Mouse (Mus musculus) heart, postnatal 14 days (tissue): ENCODE measurements around the gene D430042O09Rik. TPM values are rescaled to one million over a fixed set of nuclear protein-coding genes. Genes with fewer than 3 reads are reported as not detected.

Source experiments
- DNase-seq, 2 experiments: peaks; one replicate each; pipeline ENCODE4 v3.0.0; 2021 to 2022
- intact Hi-C: fragments of 180-260 bp; cut with DNase I; formaldehyde crosslinking; loops from one replicate; pipeline ENCODE4 v1.15.1; 2025
- total RNA-seq, 2 experiments: library from RNA; stranded (reverse); gene quantifications; 2 replicates each; pipeline ENCODE4 v1.2.3; 2021

D430042O09Rik gene
- total RNA-seq, 2 experiments from 2014 or later: 11.7 to 15.2 TPM

DNA sequence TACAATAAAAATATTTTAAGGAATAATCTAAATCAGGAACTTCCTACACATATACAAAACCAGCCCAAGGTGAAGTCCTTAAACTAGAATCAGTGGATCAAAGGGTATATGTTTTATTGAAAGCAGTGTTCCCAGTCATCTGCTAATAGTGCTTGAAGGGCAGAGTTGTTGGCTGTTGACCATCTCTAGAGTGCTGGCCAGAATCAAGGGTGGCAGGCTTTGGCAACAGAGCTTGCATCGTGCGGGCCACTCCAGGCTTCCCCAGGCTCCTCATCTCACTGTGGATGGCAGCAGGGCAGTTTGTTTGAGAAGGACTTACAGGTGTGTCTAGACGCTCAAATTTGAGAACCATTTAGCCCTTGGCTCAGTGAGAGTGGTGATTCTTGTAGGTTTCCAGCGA is 26.1 kb downstream of the D430042O09Rik start:
- intact Hi-C loops: no loop called here
- DNase-seq: peak in 1 of 2 experiments; percentile 44

DNA sequence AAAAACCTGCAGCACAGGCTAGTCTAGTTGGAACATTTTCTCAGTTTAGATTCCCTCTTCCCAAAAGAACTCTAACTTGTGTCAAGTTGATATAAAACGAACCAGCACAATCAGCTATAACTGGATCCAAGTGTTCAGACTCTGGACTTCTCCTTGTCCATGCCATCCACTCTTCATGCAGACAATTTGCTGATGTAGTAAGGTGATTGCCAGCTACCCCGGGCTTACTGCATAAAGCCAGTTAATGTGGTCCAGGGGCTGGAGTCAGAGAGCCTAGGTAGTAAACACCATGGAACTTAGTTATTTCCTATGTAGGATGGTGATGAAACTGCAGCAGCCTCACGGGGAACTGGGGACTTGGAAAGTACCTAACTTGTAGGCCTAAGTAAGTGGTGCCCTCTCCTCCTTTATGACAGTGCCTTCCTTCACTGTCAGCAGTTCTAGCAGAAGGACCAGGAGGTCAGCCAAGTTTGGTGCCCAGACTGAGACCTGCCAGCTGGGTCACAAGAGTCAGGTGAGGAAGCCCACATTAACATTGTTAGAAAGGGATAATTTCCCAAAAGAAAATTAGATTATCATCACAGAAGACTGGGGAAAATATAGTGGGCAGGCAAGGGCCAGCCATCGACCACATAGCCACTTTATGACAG is 28.8 kb downstream of the D430042O09Rik start:
- DNase-seq: no peak
- intact Hi-C loops: no loop called here

DNA sequence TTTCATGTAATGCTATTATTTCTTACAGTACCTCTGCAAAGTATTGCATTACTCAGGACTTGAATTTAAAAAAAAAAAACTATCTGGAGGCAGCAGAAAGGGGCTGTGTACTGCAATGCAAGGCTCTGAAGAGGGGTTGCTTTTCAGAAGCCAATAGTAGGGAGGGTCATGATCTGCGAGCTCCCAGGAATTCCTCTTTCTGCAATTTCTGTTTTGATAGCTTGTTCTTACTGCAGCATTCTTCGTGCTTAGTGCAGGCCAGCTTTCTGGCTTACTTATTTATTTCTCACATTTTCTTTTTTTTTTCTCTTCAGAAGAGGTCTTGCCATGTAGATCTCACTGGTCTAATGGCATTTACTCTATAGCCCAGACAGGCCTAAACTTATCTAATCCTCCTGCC is 32.8 kb downstream of the D430042O09Rik start:
- intact Hi-C loops: no loop called here
- DNase-seq: no peak

DNA sequence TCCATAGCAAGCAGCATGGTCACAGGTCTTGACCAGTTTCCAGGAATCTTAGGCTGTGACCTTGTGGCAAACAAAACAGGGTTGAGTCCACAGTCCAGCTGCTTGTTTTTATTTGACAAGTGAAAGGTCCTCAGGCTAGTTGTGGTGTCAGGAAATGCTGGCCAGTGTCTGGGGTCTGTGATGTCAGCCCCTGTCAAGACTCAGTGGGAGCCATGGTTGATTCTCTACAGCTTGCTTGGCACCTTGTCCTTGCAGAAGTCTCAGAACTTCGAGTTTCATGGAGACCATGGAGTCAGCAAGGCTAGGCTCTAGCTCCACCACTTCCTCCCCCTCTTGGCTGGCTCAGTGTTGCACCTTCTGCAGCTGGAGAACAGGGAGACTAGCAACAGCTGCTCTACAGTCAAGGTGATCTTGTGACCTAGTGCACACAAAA is 33.6 kb downstream of the D430042O09Rik start:
- intact Hi-C loops: no loop called here
- DNase-seq: peak in 1 of 2 experiments; percentile 37

DNA sequence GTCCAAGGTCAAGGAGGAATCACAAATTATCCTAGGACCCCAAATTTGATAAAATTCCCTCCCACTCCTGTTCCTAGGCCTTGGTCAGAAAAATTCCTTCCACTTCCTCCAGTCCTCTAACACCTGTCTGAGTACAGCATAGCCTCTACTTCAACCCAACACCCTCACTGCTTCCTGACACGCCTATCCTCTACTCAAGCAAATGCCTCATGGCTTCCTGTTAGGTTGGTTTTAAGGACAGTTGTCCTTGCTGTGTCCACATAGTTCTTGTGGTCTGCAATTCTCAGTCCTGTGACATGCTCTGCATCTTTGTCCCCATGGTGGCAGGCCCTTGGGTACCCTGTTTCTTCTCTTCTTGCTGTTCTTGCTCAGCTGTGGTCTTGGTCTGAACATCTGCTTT is 37.1 kb downstream of the D430042O09Rik start:
- intact Hi-C loops: no loop called here
- no peak for DNase-seq

DNA sequence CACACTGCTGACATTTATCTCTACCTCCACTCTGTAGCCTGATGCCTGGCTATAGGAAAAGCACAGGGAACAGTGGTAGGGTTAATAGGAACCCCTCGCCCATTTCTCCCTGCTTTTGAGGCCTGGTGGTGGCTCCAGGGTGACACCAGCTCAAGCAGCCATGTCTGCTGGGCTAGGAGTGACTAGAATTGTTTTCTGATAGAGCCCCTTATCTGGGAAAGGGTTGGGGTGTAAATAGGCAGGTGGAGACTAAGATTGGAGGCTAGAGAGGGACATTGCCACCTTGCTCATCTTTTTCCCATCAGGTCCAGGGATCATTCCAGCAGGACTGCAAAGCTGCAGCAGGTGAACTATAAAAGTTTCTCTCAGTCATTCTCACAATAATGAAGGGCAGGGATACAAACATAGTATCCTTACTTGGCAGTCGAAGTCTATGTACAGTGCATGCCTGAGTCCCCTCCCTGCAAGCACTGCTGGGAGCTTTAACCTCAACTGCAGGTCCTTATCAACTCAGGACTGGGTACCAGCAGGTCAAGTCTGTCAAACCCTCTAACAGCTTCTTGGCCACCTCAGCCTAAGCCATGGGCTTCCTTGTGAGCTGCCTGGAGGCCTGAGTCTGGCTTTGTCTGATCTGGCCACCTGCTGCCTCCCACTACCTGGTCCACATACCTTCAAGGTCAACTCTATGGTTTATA is 39.1 kb downstream of the D430042O09Rik start:
- intact Hi-C loops: no loop called here
- no peak for DNase-seq

DNA sequence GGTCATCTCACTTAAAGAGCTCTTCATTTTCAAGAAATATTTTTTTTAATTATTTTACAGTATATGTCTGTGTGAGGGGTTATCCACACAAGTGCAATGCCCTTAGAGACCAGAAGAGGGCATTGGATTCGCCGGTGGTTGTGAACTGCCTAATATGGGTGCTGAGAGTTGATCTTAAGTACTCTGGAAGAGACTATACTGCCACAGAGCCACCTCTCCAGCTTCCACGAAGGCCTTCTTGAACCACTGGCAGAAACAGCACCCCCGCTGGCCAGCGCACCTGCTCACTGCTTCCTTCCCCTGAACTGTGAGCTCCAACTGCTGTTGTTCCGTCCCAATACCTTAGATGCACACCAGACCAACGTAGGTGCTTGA is 39.6 kb downstream of the D430042O09Rik start:
- no peak for DNase-seq
- intact Hi-C loops: no loop called here

DNA sequence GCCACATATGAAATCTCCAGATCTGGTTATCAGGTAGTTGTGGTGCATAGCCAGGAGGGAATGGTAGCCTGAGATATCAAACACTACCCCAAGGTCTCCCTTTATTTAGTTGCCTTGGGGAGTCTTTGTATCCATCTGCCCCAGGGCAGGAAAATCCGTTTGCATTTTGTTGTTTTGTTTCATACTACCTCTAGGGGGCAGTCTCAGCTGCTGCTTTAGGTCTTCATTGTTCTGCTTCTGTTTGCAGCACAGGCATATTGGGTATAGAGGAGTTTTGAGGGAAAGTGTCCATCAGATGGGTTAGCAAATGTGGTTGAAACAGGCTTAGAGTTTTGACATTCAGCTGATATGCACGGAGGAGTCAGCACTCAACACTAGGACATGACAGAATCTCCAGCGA is 40.5 kb downstream of the D430042O09Rik start:
- peak in 1 of 2 experiments; percentile 12 for DNase-seq
- intact Hi-C loops: loop anchor here (2.0 kb wide), 1 partner anchor 335 kb away; the partner anchor contains the start of gene Gsg1l

DNA sequence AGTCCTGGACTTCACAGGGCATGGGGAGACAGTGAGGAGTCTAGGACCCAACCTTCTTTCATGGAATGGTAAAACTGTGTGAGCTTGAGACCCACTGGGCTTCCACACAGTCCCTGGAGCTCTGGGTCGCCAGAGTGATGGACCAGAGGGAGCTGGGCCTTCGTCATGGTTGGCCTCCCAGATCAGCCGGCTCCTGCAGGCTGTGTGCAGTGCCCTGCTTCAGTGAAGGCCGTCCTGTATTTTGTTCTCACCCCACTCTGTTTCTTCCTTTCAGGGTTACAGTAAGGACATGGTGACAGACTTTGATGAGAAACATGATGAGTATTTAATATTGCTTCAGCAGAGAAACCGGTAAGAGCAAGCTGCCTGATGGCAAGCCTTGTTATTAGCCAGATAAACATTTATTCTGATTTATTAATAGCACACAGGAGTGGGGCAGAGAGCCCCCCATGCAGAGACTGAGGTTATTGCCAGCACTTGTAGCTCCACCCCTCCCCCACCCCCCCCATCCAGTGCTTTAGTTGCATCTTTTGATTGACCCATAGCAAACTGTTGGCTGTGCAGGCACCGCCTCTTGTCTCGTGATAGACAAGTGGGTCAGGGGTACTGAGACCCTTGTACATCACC is 45.1 kb downstream of the D430042O09Rik start:
- intact Hi-C loops: no loop called here

DNA sequence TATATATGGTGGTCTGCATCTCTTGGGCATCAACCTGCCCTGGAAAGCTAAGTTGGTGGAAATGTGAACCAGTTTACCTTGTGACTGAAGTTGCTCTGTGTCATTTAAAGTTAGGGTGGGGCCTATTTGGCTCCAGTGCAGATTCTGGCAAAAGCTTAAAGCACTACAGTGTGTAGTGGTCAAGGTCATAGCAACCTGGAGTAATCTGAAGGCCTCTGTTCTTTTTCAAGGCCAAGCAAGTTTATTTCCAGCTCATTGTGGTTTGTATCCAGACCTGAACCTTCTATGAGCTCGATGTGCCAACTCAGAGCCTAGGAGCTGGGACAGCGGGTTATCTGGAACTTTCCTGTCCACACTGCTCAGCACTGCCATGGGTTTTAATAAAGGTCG is 45.6 kb downstream of the D430042O09Rik start:
- DNase-seq: no peak
- intact Hi-C loops: no loop called here

More for the DNA sequence above, 45.1 kb downstream of the D430042O09Rik start:
- DNase-seq: no peak

DNA sequence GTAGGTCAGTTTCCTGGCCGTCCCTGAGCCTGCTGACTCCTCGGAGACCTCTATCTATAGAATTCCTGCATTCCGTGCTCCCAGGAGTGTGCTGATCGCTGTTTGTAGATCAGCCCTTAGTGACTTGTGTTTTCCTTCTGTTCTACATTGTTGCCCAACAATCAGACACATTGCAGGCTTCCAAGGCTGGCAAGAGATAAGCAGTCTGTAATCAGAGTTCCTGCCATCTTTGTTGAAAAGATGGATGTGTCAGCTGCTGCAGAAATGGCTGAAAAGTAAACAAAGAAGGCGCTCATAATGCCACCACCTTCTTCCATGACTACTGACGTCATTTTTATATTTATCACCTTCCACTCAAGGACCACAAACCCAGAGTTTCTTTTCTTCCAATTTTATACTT is 49.1 kb downstream of the D430042O09Rik start:
- DNase-seq: no peak
- intact Hi-C loops: no loop called here

DNA sequence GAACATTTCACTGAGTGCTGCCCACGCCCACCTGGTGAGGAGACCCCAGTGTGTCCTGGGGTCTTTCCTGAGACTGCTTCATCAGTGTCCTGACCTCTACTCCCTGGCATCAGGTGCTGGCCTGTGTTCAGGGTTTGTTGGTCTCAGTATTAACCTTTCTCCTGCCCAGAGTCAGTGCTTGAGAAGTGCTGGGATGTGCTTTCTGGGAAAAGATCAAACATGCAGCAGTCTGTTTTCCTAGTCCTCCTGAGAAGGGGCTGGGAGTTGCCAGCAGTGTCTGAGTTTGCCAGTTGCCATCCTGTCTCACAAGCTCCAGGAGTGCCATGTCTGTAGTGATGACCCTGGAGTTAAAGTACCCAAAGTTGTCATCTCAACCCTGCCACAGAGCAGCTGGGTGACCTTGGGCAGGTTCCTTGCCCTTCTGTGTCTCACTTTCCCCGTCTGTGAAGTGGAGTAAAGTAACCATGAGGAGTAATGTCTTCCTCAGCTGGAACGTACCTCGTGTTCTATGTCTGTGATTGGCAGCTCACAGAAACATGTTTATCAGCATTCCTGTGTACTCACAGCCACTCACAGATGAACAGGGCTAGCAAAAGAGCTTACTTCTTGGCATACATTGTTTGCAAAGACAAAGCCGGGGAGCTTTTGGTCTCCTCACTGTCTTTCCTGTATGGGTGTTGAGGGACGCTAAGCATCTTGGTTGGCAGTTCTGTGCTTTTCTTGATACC is 50.4 kb downstream of the D430042O09Rik start:
- intact Hi-C loops: no loop called here
- no peak for DNase-seq

DNA sequence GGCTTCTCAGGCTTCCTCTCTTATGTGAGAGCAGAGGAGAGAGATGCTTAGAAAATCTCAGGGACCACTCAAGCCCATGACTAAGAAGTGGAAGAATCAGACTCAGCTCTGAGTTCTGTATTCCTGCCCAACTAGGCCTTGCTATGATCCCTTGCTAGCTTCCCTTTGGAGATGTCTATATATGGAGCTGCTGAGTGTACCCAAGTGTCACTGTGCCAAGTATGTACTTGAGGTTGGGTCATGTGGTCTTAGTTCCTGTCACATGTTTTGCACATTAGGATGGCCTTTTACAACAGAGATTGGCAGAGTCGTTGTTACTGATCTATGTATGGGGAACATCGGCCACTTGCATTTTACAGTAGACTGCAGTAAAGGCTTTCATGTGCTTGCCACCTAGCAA is 54.6 kb downstream of the D430042O09Rik start:
- intact Hi-C loops: no loop called here
- DNase-seq: no peak

DNA sequence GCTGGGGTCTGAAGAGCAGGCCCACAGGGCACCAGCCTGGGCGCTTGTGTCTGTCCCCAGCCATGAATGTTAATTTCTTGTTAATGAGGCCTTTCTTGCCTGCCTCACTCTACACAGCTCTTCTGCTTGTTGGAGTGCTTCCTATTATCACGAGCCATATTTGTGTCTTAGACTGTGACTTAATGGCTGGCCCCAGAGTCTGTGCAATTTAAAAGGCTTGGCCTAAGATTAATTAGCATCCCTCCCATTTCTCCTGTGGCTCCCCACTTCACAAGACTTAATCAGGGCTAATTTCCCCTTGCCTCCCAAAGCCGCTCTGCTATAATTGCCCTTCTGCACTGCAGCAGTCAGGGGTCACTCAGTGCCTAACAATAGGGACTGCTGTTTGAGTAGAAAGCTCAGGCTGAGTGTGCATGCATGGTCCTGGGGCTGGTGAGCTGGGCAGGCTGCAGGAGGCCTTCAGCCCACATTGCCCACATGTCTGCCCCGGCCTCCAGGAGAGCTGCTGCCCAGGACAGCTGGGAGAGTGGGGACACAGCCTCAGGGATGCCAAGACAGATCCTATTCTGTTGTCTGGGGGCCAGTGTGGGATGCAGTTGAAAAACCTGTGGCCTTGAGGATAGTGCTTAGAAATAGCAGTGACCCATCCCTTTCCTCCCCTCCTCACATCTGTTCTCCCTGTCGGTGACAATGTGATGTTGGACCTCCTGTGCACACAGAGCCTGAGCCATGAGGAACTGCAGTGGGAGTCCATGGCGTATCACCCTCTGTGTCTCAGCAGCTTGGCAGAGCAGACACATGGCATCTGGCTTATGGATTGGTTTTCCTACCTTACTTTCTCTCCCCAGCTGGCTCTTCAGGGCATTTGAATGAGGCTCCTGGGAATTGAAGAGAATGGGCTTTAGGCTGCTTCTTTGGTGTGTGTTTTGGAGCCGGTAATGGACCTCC is 55.5 kb downstream of the D430042O09Rik start:
- no peak for DNase-seq

DNA sequence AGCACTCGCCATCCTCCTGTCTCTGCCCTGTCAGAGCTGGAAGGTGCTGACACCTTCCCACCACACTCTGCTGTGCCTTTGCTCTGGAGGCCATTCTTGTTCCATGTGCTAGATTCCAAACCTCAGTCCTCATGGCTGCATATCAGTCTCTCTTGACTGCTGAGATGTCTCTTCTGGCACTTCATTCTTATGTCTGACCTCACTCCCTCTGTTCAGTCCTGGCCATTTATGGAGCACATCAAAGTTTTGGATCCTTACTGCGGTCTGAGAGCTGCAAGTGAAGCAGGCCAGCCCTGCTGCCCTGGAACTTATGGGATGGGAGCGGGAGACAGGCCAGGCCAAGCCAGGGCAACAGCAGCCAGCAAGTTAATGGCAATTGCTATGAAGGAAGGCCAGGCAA is 56.7 kb downstream of the D430042O09Rik start:
- no peak for DNase-seq
- intact Hi-C loops: no loop called here

More for the DNA sequence above, 55.5 kb downstream of the D430042O09Rik start:
- intact Hi-C loops: no loop called here

DNA sequence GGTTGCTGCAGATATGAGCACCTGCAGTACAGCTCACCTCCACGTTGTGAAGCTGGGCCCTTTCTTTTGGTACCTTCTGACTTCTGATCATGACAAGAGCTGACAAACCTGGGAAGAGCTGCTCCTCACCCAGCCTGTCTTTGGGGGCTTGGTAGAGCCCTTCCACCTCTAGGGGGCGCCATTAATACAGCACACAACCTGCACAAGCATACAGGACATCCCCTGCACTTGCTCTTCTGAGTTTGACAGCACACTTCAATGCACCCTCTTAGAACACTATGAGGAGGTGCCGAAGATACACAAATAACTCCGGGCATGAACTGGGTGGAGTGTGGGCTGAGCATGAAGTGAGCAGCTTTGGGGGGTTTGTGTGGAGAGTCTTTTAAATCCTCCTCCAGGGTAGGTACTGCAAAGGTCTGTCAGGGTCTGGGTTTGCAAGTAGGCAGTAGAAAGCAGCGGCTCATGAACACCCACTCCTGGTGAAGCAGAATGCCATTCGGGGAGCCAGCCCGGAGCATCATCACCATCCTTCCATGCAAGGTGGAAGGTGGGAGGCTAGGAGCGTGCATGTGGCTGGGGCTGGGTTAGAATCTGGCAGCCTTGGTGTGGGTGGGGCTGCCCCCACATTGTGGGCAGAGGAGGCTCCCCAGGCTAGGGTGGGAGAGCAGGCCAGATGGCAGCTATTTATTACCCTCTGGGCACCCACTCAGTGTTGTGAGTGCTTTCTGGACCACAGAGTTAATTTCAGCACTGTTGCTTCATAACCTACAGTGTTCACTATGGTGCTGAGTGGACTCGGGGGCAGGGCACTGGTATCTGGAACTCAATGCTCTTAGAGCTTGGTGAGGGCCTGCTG is 59.5 kb downstream of the D430042O09Rik start:
- intact Hi-C loops: loop anchor here (5.0 kb wide), 1 partner anchor 320 kb away; no protein-coding TSS in a partner anchor
- peak; percentile 45 to 61 for DNase-seq

DNA sequence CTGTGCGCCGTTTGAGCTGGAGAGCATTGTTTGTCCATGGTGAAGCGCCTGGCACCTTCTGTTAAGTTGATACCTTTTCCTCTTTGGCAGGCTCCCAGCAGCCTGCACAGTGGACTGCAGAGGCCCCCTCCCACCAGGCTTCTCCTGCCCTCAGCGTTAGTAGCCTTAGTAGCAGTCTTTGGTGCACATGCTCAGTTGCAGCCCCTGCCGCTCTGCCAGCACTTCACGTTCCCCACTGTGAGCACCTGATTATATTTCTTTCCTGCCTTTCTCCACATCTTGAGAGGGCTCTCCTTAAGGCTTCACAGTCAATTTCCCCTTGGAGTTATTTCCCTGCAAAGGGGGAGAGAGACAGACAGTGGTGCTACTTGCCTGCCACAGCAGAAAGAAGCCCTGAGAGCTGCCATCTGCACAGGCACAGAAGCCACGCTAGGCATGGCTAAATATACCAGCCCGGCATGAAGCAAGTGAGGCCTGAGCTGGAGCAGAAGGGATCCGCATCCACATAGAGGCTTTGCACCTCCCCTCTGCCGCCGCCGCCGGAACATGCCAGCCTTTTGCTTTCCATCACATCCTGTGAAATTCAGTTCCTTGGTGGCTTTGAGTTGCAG is 65.4 kb downstream of the D430042O09Rik start:
- intact Hi-C loops: no loop called here

DNA sequence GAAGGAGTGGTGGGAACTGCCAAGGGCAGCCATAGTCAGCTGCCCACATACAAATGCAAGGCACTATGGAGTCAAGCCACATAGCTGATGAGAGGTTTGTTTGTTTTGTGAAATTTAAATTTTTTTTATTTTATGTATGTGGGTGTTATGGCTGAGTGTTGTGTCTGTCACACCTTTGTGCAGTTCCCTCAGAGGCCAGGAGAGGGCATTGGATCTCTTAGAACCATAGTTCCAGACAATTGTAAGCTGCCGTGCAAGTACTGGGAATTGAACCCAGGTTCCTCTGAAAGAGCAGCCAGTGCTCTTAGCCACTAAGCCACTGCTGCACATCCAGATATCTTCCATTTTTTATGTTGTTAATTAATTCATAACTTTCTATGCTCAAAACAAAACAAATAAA is 75.5 kb downstream of the D430042O09Rik start:
- intact Hi-C loops: no loop called here
- DNase-seq: no peak

More for the DNA sequence above, 65.4 kb downstream of the D430042O09Rik start:
- DNase-seq: peak in 1 of 2 experiments; percentile 27
